Mouse (Mus musculus) embryonic fibroblast, embryonic 13.5 days (primary cell): ENCODE data around the gene Nfib. TPM values are rescaled to one million over a fixed set of nuclear protein-coding genes. Genes with fewer than 3 reads are reported as not detected.
A peak's percentile ranks its signal among the peaks of the same experiment; 100 is the strongest.

Source experiments
- H3K27ac ChIP-seq: 2 replicates; pipeline ENCODE4 v1.5.1; 2012; ENCODE audit warnings: low read length, control low read depth, inconsistent platforms; ENCODE audit not compliant: insufficient read depth
- H3K4me1 ChIP-seq: 2 replicates; pipeline ENCODE4 v1.6.1; 2011; ENCODE audit warnings: low read length; ENCODE audit not compliant: control insufficient read depth, insufficient read depth
- H3K4me3 ChIP-seq: 2 replicates; pipeline ENCODE4 v1.5.1; 2011; ENCODE audit warnings: mild to moderate bottlenecking, control low read depth, low read length; ENCODE audit not compliant: insufficient read depth
- CTCF ChIP-seq: IDR thresholded peaks from 2 replicates; pipeline ENCODE4 v1.5.1; 2011; ENCODE audit warnings: mild to moderate bottlenecking, control low read depth, low read length, moderate library complexity, borderline replicate concordance; ENCODE audit not compliant: insufficient read depth
- POLR2A ChIP-seq: IDR thresholded peaks from 2 replicates; pipeline ENCODE4 v1.6.1; 2011; ENCODE audit warnings: low read depth, mild to moderate bottlenecking, control low read depth, low read length, moderate library complexity
- polyA plus RNA-seq: library from polyadenylated mRNA; stranded (reverse); fragments of >200 nt; gene quantifications from 2 replicates; pipeline ENCODE4 v1.2.4, GENCODE M21; 2011; ENCODE audit warnings: low read depth; ENCODE audit not compliant: missing spikeins, insufficient read length

The Nfib gene
- polyA plus RNA-seq, 1 experiment, result 69.5 TPM

DNA sequence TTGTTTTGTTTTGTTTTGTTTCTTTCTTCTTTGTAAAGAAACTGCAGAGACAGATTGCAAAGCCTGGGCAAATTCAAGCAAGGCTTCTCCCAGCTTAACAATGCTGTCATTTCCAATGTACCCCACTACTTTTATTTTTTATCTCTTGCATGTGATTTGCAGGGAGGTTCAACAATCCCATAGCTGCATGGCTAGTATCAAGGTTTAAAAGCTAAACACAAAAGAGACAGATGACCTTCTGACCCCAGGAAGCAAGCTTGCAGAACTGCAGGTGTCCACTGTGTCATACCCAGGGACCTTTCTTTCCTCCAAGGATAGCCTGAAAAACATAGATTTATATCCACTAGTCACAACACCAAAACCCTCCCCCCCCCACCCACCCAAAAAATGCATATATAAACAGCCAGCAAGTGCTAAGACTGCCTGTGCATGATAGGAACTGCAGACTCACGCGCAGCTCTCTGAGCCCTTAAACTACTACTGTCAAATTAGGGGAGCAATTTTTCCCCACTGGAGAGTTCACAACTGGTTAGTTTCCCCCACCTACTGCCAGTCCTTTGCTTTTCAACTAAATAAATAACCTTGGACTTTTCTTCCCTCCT, 196.3 kb downstream of the Nfib start:
- Histone ChIP-seq H3K27ac (no peak overlapping the region), H3K4me1 (peaks cover 14% of the 10 kb centered on the region), H3K4me3 (no peak overlapping the region)
- TF ChIP-seq POLR2A (no peak), CTCF (no peak)

DNA sequence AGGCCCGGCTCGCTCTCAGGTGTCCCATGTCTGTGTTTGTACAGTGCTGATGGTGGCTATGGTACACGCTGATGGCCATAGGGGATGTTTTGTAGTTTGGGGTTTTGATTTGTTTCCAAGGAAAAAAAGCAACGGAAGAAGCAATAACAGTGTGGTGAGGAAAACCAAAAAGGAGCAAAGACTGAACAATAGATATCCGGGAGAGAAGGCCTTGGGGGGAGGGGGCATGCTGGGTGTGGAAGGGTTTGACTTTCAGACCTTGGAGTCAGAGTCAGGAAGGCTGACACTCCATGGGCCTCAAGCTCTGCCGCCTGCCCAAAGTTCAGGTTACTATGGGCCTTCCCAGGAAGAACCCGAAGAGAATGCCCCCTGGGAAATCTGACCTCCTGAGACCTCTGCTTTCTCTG, 197.3 kb downstream of the Nfib start:
- peaks cover 14% of the 10 kb centered on the region for H3K4me1 ChIP-seq

DNA sequence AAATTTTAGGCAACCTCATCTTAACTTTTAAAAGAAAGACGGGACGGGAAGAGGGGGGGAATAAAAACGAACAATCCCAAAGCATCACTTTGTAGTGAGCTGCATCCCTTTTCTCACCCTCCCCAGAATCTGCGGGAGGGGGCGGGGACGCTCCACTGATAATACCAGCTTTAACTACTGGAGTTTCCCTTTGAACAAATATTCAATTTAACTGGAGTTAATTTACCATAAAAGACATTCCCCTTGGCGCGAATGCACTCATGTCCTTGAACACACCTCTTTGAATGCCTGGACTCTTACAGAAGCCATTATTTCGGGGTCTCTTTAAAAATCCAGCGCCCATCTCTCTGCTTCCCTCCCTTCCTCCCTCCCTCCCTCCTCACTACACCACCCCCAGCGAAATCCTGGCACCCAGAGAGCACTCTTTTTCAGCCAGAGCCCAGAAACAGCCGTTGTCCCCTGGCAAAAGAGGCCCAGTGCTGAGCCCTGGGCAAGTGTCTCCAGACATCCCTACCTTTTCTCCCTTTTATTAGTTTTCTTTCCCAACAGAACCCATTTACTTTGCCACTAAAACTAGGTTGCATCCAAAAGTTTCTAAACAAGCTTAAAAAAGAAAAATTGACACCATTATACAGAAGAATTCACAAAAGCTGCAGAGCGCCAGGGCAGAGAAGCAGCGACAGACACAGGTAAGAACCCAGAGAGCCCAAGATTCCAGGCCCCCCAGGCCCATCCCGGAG, 197.8 kb downstream of the Nfib start:
- Histone ChIP-seq H3K4me3 (no peak overlapping the region), H3K4me1 (peaks cover 13% of the 10 kb centered on the region), H3K27ac (no peak overlapping the region; the same call in 1 of the 2 replicates)
- TF ChIP-seq CTCF (no peak), POLR2A (no peak)

More for the DNA sequence above, 197.3 kb downstream of the Nfib start:
- Histone ChIP-seq H3K27ac (no peak overlapping the region), H3K4me3 (no peak overlapping the region)
- no peak for TF ChIP-seq POLR2A
- TF ChIP-seq CTCF, result no peak

DNA sequence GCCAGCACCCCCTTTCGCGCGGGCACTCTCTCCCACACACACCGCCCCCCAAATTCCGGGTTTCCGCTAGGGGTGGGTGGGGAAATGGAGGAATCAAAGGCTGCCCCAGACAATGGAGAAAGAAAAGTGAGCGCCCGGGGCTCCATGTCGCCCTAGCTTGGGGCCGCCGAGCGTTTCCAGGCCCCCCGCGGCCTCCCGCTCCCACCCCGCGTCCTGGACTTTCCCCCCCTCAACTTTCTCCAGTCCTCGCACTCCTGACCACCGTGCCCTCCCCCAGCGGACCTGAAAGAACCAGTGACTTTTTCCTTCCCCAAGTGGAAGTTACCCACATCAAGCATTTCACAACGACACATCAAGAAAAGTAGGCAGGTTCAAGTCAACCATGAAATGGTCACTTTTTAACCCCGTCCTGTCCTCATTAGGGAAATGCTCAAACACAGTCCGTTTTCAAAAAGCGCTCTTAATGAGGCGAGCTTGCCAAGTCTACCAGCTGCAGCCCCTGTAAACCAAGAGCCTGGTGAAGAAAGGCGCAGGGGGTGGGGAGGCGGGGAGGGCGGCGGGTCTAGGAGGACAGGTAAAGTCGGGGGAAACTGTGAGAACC, 198.7 kb downstream of the Nfib start:
- TF ChIP-seq POLR2A, result peak; percentile 53; the same call in 1 of the 2 replicates
- no peak for TF ChIP-seq CTCF
- peak overlapping the region; percentile 54 for H3K27ac ChIP-seq
- peak overlapping the region; percentile 57 for H3K4me3 ChIP-seq
- peaks cover 8% of the 10 kb centered on the region; the same call in 1 of the 2 replicates for H3K4me1 ChIP-seq

DNA sequence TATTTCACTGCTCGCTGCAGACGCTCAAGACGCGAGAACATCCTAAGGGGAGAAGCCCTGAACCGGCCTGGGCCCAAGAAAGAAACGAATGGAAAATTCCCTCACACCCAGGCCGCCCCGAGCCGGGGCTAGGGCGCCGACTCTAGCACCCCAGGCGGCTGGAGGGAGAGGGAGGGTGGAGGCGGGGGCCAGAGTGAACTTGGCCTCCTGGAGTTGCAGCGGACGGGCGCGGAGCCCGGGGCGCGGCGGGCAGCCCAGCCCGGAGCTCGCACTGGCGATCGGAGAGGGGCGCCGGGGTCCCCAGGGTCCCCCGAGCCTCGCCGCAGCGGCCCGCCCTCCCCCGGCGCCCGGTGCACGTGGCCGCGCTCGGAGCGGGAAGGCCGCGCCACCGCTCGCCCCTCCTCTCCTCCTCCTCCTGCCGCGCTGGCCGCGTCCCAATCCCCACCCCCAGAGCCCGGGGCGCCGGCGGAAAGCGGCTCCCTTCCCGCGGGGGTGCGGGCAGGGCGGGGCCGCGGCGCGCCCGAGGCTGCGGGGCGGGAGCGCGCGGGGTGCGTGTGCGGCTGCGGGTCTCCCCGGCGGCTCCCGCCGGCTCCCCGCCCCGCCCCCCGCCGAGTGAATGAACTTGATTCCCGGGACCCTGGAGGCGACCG, 199.3 kb downstream of the Nfib start:
- Histone ChIP-seq H3K4me1 (peaks cover 2% of the 10 kb centered on the region; the same call in 1 of the 2 replicates), H3K4me3 (peak overlapping the region; percentile 57), H3K27ac (peak overlapping the region; percentile 97)
- TF ChIP-seq POLR2A (no peak; the same call in 1 of the 2 replicates), CTCF (no peak)

DNA sequence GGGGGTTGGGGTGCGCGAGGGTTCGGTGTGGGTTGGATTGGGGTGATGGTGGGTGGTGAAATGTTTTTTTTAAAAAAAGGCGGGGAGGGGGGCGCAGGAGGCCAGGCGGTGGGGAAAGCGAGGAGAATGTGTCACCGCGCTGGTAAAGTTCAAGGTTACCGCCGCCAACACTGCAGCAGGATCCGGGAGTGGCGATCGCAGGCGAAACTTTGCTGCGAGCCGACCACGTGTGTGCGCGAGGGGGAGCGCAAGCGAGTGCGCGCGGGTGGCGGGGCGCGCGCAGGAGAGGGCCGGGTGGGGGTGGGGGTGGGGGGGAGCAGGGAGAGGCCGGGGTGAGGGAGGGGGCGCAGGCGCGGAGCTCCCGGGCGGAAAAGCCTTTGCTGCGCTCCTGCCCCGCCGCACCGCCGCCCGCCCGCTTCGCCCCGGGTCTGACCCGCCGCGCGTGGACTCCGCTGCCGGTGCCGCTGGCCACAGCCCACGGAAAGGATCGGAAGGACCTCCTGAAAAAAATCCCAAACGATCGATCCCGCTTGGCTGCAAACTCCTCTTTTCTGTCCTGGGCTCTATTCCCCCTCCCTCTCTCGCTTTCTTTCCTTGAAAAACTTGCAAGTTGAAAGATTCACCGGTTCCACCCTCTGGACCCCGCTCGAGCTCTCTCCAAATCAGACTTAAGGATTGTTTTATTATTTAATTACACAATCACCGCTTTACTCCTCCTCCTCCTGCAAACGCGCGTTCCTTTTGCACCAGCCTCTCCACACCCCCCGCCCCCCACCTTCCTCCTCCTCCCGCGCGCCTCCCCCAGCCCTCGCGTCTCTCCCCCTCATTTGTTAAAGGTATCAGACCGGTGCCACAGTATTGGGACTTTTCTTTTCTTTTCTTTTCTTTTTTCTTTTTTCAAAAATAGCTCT, 200.2 kb downstream of the Nfib start:
- Histone ChIP-seq H3K4me3 (peak overlapping the region; percentile 96), H3K27ac (peak overlapping the region; percentile 99), H3K4me1 (no peaks in the 10 kb centered on the region; the same call in 1 of the 2 replicates)
- peak; percentile 71 for TF ChIP-seq POLR2A
- no peak for TF ChIP-seq CTCF

DNA sequence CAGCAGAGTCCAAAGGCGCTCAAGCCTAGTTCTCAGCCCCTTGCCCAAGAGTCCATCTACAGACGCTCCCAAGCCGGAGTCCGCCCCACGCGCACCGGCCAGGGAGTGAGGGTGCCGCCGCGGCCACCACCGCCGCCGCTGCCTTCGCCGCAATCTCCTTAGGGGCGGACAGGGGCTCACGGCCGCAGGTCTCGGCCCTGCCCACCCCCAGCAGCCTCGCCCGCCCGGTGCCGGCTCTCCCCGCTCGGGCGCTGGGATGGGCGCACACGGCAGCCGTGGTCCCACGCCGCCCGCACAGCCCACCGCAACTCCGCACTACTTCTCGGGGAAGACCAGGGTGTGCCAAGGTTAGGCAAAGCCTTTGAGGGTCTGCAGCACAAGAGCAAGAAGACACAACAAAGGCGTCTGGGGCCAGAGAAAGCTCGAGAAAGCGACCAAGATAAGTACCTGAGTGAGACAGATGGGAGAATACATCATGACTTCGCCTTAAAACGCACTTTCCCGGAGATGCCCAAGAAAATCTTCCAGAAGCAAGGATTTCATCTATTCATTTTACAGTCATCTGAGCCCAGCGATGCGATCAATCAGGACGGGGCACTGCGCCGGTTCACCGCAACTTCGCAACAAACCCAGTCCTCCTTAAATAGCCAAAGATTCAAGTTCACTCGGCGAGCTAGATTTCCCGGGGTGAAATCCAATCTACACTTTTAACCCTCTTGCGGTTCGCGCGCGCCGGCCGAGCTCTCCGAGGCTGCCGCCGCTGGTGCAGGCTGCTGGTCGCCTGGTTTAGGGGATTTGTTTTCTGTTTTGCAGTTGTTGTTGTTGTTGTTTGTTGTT, 201.0 kb downstream of the Nfib start:
- peaks cover 5% of the 10 kb centered on the region; the same call in 1 of the 2 replicates for H3K4me1 ChIP-seq
- TF ChIP-seq CTCF, result no peak
- TF ChIP-seq POLR2A, result peak; percentile 24; the same call in 1 of the 2 replicates
- peak overlapping the region; percentile 87 for H3K27ac ChIP-seq
- peak overlapping the region; percentile 96 for H3K4me3 ChIP-seq

DNA sequence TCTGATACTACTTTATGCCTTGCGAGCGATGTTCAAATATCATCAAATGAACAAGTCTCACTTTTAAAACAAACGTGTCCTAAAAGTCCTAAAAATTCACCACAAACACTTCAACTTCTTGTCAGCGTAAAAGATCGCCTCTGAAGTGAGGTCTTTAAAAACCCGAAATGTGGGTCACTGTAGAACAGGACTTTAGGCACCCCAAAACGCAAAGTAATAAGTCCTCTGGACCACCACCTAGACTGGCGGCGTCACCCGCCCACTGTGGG, 201.6 kb downstream of the Nfib start:
- Histone ChIP-seq H3K4me1 (peaks cover 5% of the 10 kb centered on the region; the same call in 1 of the 2 replicates), H3K27ac (peak overlapping the region; percentile 87), H3K4me3 (peak overlapping the region; percentile 96)
- TF ChIP-seq POLR2A (no peak), CTCF (no peak)
